Mouse (Mus musculus): ENCODE data around the gene Batf2.

DNA sequence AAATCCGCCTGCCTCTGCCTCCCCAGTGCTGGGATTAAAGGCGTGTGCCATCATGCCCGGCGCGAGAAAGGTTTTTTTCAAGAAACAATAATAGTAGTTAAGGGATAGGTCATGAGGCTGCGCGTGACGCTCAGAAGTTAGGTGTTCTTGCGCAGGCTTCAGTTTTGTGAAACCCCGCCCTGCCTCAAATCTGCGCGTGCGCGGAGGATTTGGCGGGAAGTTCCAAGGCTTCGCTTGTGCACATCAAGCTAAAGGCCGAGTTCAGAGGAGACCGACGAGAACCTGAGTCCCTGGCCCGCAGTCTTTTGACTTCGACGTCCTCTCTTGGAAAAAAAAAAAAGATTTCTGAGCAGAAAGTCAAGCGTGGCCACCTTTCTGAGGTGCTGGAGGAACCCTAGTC is 43.3 kb downstream of the Batf2 start, which contains the start of gene Majin:
- no peak for TF ChIP-seq CTCF (conservative IDR thresholded peaks at IDR 0.05 in 1 of 2, IDR thresholded peaks at IDR 0.05 in 1 of 2; ENCODE audit: low read depth in 2 of 2, low read length in 2 of 2)
- TF ChIP-seq EP300 (IDR thresholded peaks at IDR 0.05; ENCODE audit: low read length): no peak
- TF ChIP-seq ZNF384 (IDR thresholded peaks at IDR 0.05; ENCODE audit: low read depth, low read length): no peak
